Mouse (Mus musculus) forebrain, embryonic 14.5 days (tissue): ENCODE data around the gene Clec4g. TPM values are rescaled to one million over a fixed set of nuclear protein-coding genes. Genes with fewer than 3 reads are reported as not detected.
A peak's percentile ranks its signal among the peaks of the same experiment; 100 is the strongest.

ENCODE experiments used
- ATAC-seq: fragments of 200-750 bp; cut with Nextera tagmentation; 2 replicates; pipeline ENCODE4 v1.8.0; 2017; ENCODE audit warnings: mild to moderate bottlenecking, moderate library complexity
- DNase-seq: peaks from one replicate; pipeline ENCODE4 v3.0.0-alpha.2; 2015; ENCODE audit warnings: low spot score
- H3K27ac ChIP-seq: fragments of 300-500 bp; sonication (generic); 2 replicates; pipeline ENCODE4 v1.5.1; 2014; ENCODE audit warnings: low read depth, mild to moderate bottlenecking, control low read depth, low read length, moderate library complexity
- H3K27me3 ChIP-seq: fragments of 300-500 bp; sonication (generic); replicated peaks from 2 replicates; pipeline ENCODE4 v1.6.1; 2014; ENCODE audit warnings: low read length, control low read depth, mixed read lengths; ENCODE audit not compliant: control insufficient read depth, insufficient read depth
- H3K36me3 ChIP-seq: fragments of 300-500 bp; sonication (generic); 2 replicates; pipeline ENCODE4 v1.6.1; 2014; ENCODE audit warnings: low read length, control low read depth; ENCODE audit not compliant: control insufficient read depth, insufficient read depth
- H3K4me1 ChIP-seq: fragments of 300-500 bp; sonication (generic); 2 replicates; pipeline ENCODE4 v1.6.1; 2014; ENCODE audit warnings: antibody characterized with exemption, low read length, control low read depth; ENCODE audit not compliant: control insufficient read depth, insufficient read depth
- H3K4me2 ChIP-seq: fragments of 300-500 bp; sonication (generic); 2 replicates; pipeline ENCODE4 v1.6.1; 2014; ENCODE audit warnings: mild to moderate bottlenecking, control low read depth, low read length
- H3K4me3 ChIP-seq: fragments of 300-500 bp; sonication (generic); 2 replicates; pipeline ENCODE4 v1.5.1; 2014; ENCODE audit warnings: low read depth, low read length, control low read depth
- H3K9ac ChIP-seq: fragments of 300-500 bp; sonication (generic); 2 replicates; pipeline ENCODE4 v1.6.1; 2014; ENCODE audit warnings: mild to moderate bottlenecking, low read length, control low read depth, moderate library complexity
- H3K9me3 ChIP-seq: fragments of 300-500 bp; sonication (generic); replicated peaks from 2 replicates; pipeline ENCODE4 v1.6.1; 2016; ENCODE audit warnings: low read length, control low read depth, mixed read lengths; ENCODE audit not compliant: control insufficient read depth
- WGBS: fragments of 180-500 bp; shearing (Covaris S2); extraction: QIAGEN DNeasy Blood & Tissue Kit; methylation state at CpG from one replicate; pipeline ENCODE4 v1.1.7; 2014; 5-methylcytosine and 5-hydroxymethylcytosine counted together
- polyA plus RNA-seq: library from polyadenylated mRNA; unstranded; fragments of >200 nt; fragmentation: Nextera tagmentation; extraction: Ambion mirVana; gene quantifications from 2 replicates; pipeline ENCODE4 v1.2.1, GENCODE M21; 2014

Clec4g gene
- polyA plus RNA-seq, 1 experiment from 2014 or later: not detected

- peak within 1 kb of the TSS; percentile 81 for H3K27ac ChIP-seq
These were observed 44.1 kb downstream of the Clec4g start, which contains the start of gene Trappc5 for GRCm38 (mm10) chr8:3676131-3676992. Gene Trappc5, plus strand, starts transcription at chr8:3676299.

GRCm38 (mm10) chr8:3674671-3675070 lies 45.8 kb downstream of the Clec4g start:
- Histone ChIP-seq H3K9me3 (no peaks in the 10 kb centered on the region), H3K4me2 (no peak overlapping the region), H3K4me1 (peaks cover 7% of the 10 kb centered on the region; the same call in 1 of the 2 replicates), H3K36me3 (peaks cover 10% of the 10 kb centered on the region), H3K4me3 (no peak overlapping the region), H3K27ac (no peak overlapping the region), H3K27me3 (no peaks in the 10 kb centered on the region), H3K9ac (no peak overlapping the region)
- DNase-seq (no peak), ATAC-seq (no peak)
- 50% methylated on average over 3 of the region's 3 CpGs for WGBS

More at GRCm38 (mm10) chr8:3676131-3676992, 44.1 kb downstream of the Clec4g start, which contains the start of gene Trappc5:
- peak within 1 kb of the TSS; percentile 97 for H3K9ac ChIP-seq
- peaks cover 7% of the 10 kb centered on the region; the same call in 1 of the 2 replicates for H3K4me1 ChIP-seq
- no peaks in the 10 kb centered on the region for H3K27me3 ChIP-seq
- WGBS: 1% methylated on average over 61 of the region's 61 CpGs
- no peaks in the 10 kb centered on the region for H3K9me3 ChIP-seq
- peak; percentile 83 for ATAC-seq
- H3K4me3 ChIP-seq: peak within 1 kb of the TSS; percentile 94
- DNase-seq: peak; percentile 96
- peak within 1 kb of the TSS; percentile 85 for H3K4me2 ChIP-seq
- peaks cover 27% of the 10 kb centered on the region for H3K36me3 ChIP-seq

GRCm38 (mm10) chr8:3671980-3672491 lies 48.4 kb downstream of the Clec4g start, which contains the start of gene Fcor:
Gene Fcor, minus strand, starts transcription at chr8:3672362.
- peak; percentile 84 for ATAC-seq
- Histone ChIP-seq H3K27ac (peak within 1 kb of the TSS; percentile 70), H3K36me3 (no peaks in the 10 kb centered on the region), H3K4me1 (no peaks in the 10 kb centered on the region), H3K9me3 (no peaks in the 10 kb centered on the region), H3K9ac (peak within 1 kb of the TSS; percentile 70), H3K27me3 (no peaks in the 10 kb centered on the region), H3K4me3 (peak within 1 kb of the TSS; percentile 47), H3K4me2 (peak within 1 kb of the TSS; percentile 65)
- peak; percentile 87 for DNase-seq
- under 1% methylated on average over 23 of the region's 23 CpGs for WGBS

GRCm38 (mm10) chr8:3670388-3670787 lies 50.1 kb downstream of the Clec4g start:
- Histone ChIP-seq H3K27ac (no peak overlapping the region), H3K4me1 (no peaks in the 10 kb centered on the region), H3K9me3 (no peaks in the 10 kb centered on the region), H3K4me3 (no peak overlapping the region), H3K27me3 (no peaks in the 10 kb centered on the region), H3K4me2 (no peak overlapping the region), H3K9ac (no peak overlapping the region), H3K36me3 (no peaks in the 10 kb centered on the region)
- DNase-seq (no peak), ATAC-seq (no peak)
- WGBS: 87% methylated on average over 2 of the region's 2 CpGs

- no peak for DNase-seq
- no peak for ATAC-seq
These were observed 54.9 kb downstream of the Clec4g start, which contains the start of gene Mcemp1 for GRCm38 (mm10) chr8:3665507-3665906. Gene Mcemp1, plus strand, starts transcription at chr8:3665754.

GRCm38 (mm10) chr8:3664405-3664804 lies 56.0 kb downstream of the Clec4g start:
- Histone ChIP-seq H3K4me2 (no peak overlapping the region), H3K4me1 (no peaks in the 10 kb centered on the region), H3K27ac (no peak overlapping the region), H3K4me3 (no peak overlapping the region), H3K27me3 (no peaks in the 10 kb centered on the region), H3K9ac (no peak overlapping the region), H3K9me3 (no peaks in the 10 kb centered on the region), H3K36me3 (no peaks in the 10 kb centered on the region)
- DNase-seq: no peak
- WGBS: 63% methylated on average over 5 of the region's 5 CpGs
- ATAC-seq: no peak

More at GRCm38 (mm10) chr8:3665507-3665906, 54.9 kb downstream of the Clec4g start, which contains the start of gene Mcemp1:
- no peak within 1 kb of the TSS for H3K4me2 ChIP-seq
- H3K9me3 ChIP-seq: no peaks in the 10 kb centered on the region
- no peaks in the 10 kb centered on the region for H3K4me1 ChIP-seq
- no peak within 1 kb of the TSS for H3K27ac ChIP-seq
- 80% methylated on average over 6 of the region's 6 CpGs for WGBS
- H3K36me3 ChIP-seq: no peaks in the 10 kb centered on the region
- no peak within 1 kb of the TSS for H3K4me3 ChIP-seq
- H3K27me3 ChIP-seq: no peaks in the 10 kb centered on the region
- H3K9ac ChIP-seq: no peak within 1 kb of the TSS

- H3K36me3 ChIP-seq: no peaks in the 10 kb centered on the region
- H3K27me3 ChIP-seq: no peaks in the 10 kb centered on the region
- 87% methylated on average over 8 of the region's 8 CpGs for WGBS
- ATAC-seq (no peak), DNase-seq (no peak)
- no peak overlapping the region for H3K4me2 ChIP-seq
- H3K27ac ChIP-seq: no peak overlapping the region
- H3K4me1 ChIP-seq: peaks cover 2% of the 10 kb centered on the region; the same call in 1 of the 2 replicates
- H3K4me3 ChIP-seq: no peak overlapping the region
- no peaks in the 10 kb centered on the region for H3K9me3 ChIP-seq
- no peak overlapping the region for H3K9ac ChIP-seq
These were observed 59.6 kb downstream of the Clec4g start for GRCm38 (mm10) chr8:3660889-3661288.
